Mouse (Mus musculus): Measurements from ENCODE around the gene Dnaic2.

Dnaic2 gene

GRCm38 (mm10) chr11:114798624-114799023 is 71.4 kb downstream of the Dnaic2 start, which contains the start of gene Gpr142:
Gpr142 (plus strand) TSS chr11:114798924.
- DNase-seq (ENCODE audit: low spot score): no peak

DNA sequence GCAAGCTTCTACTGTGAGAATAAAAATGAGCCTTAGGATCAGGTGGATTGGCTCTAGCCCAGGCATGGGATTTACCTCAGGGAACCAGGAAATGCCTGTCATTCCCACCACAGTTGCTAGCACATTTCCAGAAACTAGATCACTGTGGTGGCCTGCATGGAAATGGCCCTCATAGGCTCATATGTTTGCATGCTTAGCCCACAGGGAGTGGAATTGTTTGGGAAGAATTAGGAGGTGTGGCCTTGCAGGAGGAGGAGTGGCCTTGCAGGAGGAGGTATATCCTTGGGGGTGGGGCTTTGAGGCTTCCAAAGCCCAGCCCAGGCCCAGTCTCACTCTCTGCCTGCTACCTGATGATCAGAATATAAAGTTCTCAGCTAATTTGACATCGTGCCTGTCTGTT is 74.7 kb downstream of the Dnaic2 start:
- DNase-seq (ENCODE audit: low spot score): no peak

DNA sequence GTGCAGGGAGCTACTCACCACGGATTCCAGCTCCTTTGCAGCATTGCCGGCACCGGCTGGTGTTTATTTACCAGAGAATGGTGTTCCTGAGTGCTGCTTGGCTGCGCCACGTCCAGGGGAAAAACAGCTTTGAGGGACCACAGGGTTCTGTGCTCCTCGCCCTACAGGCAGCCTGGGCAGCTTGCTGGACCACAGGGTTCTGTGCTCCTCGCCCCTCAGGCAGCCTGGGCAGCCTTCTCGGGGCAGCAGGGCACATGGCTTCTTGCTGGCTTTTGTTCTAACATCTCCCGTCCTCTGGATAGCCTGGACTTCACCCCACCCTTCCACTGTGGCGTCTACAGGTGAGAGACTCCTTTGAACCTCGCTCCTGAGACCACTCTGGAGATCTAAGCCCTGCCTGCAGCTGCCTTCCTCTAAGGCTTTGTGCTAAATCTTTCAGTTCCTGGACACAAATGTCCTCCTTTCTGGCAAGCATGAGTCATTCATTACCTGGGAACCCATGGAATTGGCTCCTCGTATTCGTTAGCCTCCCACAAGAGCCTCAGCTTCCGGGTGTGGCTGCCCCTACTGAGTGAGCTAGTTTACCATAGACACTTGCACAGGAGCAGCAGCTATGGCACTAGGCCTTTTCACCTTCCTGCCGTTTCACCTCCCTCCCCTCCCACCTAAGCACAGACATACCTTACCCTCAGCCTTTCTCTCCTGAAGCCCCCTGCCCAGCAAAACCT is 75.5 kb downstream of the Dnaic2 start:
- no peak for DNase-seq (ENCODE audit: low spot score)

GRCm38 (mm10) chr11:114803990-114804389 is 76.8 kb downstream of the Dnaic2 start:
- no peak for DNase-seq (ENCODE audit: low spot score)

DNA sequence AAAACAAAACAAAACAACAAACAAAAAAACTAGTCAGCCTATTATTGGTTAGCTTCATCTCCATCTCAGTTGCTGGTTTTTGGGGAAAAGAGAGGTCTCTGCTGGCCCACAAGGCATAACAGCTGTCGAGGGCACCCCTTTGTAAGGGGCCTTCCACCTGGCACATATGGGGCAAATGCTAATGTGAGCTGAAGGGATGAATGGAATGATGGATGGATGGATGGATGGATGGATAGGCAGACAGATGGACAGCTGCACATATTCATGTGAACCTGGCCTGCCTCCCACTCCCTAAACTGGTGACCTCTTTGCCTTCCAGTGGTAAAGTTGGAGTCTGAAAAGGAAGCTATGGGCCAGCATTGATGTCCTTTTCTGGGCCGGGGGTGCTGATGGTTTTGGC is 79.8 kb downstream of the Dnaic2 start:
- no peak for DNase-seq (ENCODE audit: low spot score)
